Mouse (Mus musculus) C2C12 (cell line): ENCODE data around the gene Efcab2. TPM values are rescaled to one million over a fixed set of nuclear protein-coding genes. Genes with fewer than 3 reads are reported as not detected.

ENCODE experiments used
- H3K27me3 ChIP-seq: one replicate; pipeline ENCODE4 v1.6.1; 2011; ENCODE audit not compliant: control insufficient read depth, insufficient read depth, insufficient read length
- H3K36me3 ChIP-seq: one replicate; pipeline ENCODE4 v1.6.1; 2011; ENCODE audit not compliant: control insufficient read depth, insufficient read depth
- H3K4me3 ChIP-seq: one replicate; pipeline ENCODE4 v1.5.1; 2011; ENCODE audit warnings: mild to moderate bottlenecking, control low read depth; ENCODE audit not compliant: poor library complexity, insufficient read depth, severe bottlenecking
- H3K79me2 ChIP-seq: one replicate; pipeline ENCODE4 v1.6.1; 2011; ENCODE audit not compliant: control insufficient read depth, insufficient read depth
- H3K79me3 ChIP-seq: one replicate; pipeline ENCODE4 v1.6.1; 2011; ENCODE audit warnings: low read depth, control low read depth
- H3ac ChIP-seq: one replicate; pipeline ENCODE3; 2011; ENCODE audit warnings: low read depth; ENCODE audit not compliant: control insufficient read depth, insufficient read length
- CEBPB ChIP-seq: IDR thresholded peaks from one replicate; pipeline ENCODE4 v1.6.1; 2011; ENCODE audit warnings: low read depth, mild to moderate bottlenecking, control low read depth, moderate library complexity
- CTCF ChIP-seq: IDR thresholded peaks from one replicate; pipeline ENCODE4 v1.5.1; 2011; ENCODE audit not compliant: control insufficient read depth, insufficient read depth, insufficient read length
- FOSL1 ChIP-seq: IDR thresholded peaks from one replicate; pipeline ENCODE4 v1.8.0; 2011; ENCODE audit warnings: mild to moderate bottlenecking, low read length; ENCODE audit not compliant: poor library complexity, insufficient read depth, severe bottlenecking
- MAX ChIP-seq: IDR thresholded peaks from one replicate; pipeline ENCODE4 v1.6.1; 2011; ENCODE audit warnings: mild to moderate bottlenecking, control low read depth
- MYOD1 ChIP-seq: IDR thresholded peaks from one replicate; pipeline ENCODE4 v1.6.1; 2011; ENCODE audit warnings: low read depth; ENCODE audit not compliant: control insufficient read depth, insufficient read length
- MYOG ChIP-seq: IDR thresholded peaks from one replicate; pipeline ENCODE4 v1.6.1; 2011; ENCODE audit not compliant: control insufficient read depth, insufficient read length; ENCODE audit errors: extremely low read depth
- USF1 ChIP-seq: IDR thresholded peaks from one replicate; pipeline ENCODE4 v1.6.1; 2011; ENCODE audit warnings: low read depth, mild to moderate bottlenecking, control low read depth, moderate library complexity
- polyA plus RNA-seq: library from polyadenylated mRNA; unstranded; fragments of >200 nt; fragmentation: generic; extraction: Trizol; gene quantifications from one replicate; pipeline ENCODE4 v1.2.1, GENCODE M21; 2012; ENCODE audit warnings: missing spikeins

Gene Efcab2
- polyA plus RNA-seq, 1 experiment = 0.25 TPM

DNA sequence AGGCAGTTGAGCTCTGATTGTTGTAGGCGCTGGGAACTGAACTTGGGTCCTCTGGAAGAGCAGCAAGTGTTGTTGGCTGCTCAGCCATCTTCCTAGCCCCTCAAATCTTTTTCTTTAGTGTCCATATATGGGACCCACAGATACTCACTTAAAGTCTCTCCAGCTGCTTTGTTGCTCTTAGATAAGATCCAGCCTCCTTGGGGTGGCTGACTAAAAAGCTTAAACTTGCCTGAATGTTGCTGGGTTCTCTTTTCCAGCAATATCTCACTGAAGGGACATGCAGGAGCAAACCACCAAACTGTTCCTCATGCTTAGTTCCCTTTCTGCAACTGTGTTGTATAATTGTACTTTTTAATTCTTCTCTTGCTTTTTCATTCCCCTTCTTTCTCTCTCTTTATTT, 17.8 kb downstream of the Efcab2 start:
- TF ChIP-seq CTCF = no peak
- TF ChIP-seq CEBPB = no peak
- no peak for TF ChIP-seq MYOD1
- TF ChIP-seq MAX = no peak
- TF ChIP-seq USF1 = no peak
- no peak for TF ChIP-seq MYOG
- no peak for TF ChIP-seq FOSL1
- Histone ChIP-seq H3K4me3 (no peak overlapping the region), H3ac (no peak overlapping the region), H3K79me2 (no peaks in the 10 kb centered on the region), H3K36me3 (no peaks in the 10 kb centered on the region), H3K79me3 (no peaks in the 10 kb centered on the region), H3K27me3 (no peaks in the 10 kb centered on the region)

DNA sequence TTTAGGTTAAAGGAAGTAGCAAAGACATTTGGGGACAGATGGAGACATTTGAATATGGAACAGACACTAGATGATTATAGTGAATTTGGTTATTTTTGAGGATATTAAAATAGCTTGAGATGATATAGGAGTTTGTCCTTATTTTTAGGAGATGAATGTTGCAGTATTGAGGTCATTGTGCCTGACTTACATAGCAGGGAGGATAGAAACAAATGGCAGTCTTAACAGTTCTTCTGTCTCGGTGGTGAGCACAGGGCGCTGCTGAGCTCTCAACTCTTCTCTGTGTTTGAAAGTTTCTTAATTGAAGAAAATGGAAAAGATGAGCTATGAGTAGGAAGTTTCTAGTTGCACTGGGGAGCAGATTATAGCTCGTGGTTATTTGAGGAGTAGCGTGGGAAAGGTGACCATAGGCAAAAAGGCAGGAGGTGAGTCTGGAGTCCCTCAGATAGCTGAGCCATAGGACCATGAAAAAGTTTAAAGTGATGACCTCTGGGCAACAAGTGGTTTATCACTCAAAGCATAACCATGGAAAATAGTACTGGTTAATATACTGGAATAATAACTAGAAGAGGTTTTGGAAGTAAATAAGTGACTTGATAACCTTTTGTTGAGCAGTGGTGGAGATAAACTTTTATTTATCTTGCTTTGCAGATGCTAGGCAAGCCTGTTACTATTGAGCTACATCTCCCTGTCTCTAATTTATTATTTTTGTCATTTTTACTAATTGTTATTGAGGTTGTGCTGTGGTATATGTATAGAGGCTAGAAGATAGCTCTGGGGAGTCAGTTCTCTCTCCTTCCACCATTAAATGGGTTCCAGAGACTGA, 25.9 kb downstream of the Efcab2 start:
- Histone ChIP-seq H3K4me3 (no peak overlapping the region), H3K79me2 (no peaks in the 10 kb centered on the region), H3ac (no peak overlapping the region), H3K27me3 (no peaks in the 10 kb centered on the region), H3K36me3 (no peaks in the 10 kb centered on the region), H3K79me3 (no peaks in the 10 kb centered on the region)
- TF ChIP-seq CTCF (no peak), USF1 (no peak), MAX (no peak)

DNA sequence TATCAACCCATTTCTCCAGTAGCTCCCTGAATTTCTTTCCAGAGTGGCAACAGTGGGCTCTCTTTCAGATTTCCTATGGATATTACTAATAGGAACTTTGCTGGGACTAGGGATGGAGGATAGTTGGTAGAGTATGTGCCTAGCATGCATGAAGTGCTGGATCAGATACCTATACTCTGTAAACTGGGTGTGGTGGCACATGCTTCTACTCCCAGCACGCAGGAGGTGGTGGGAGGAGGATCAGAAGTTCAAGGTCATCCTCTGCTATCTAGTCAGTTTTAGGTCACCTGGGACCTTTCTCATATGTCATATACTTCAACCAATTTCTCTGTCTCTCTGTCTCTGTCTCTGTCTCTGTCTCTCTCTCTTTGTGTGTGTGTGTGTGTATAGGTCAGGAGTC, 27.7 kb downstream of the Efcab2 start:
- Histone ChIP-seq H3K27me3 (no peaks in the 10 kb centered on the region), H3ac (no peak overlapping the region), H3K4me3 (no peak overlapping the region), H3K79me2 (no peaks in the 10 kb centered on the region), H3K79me3 (no peaks in the 10 kb centered on the region), H3K36me3 (no peaks in the 10 kb centered on the region)
- TF ChIP-seq MAX = no peak
- no peak for TF ChIP-seq FOSL1
- TF ChIP-seq MYOG = no peak
- TF ChIP-seq CTCF = no peak
- TF ChIP-seq USF1 = no peak
- no peak for TF ChIP-seq MYOD1
- TF ChIP-seq CEBPB = no peak

DNA sequence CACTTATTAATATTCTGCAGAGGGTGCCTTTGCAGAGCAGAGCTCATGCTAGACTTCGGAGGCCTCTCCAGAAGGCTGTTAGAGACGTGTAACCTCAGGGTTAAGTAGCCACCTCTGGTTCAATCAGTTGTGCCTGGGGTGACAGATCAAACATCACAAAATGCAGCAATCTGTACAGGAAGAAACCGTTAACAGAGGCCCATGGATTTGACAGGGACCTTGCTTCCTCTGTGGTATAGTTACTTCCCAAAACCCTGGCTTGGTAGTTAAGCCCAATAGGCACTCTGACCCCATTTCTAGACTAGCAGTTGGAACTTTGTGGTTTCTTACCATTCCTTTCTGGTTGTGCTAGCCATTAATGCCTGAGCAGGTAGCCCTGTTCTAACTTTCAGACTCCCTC, 38.5 kb downstream of the Efcab2 start:
- H3K79me2 ChIP-seq = no peaks in the 10 kb centered on the region
- no peak overlapping the region for H3ac ChIP-seq
- H3K4me3 ChIP-seq = no peak overlapping the region
- no peaks in the 10 kb centered on the region for H3K36me3 ChIP-seq
- no peaks in the 10 kb centered on the region for H3K27me3 ChIP-seq
- TF ChIP-seq CEBPB (no peak), MAX (no peak), CTCF (no peak), MYOG (no peak), FOSL1 (no peak), USF1 (no peak), MYOD1 (no peak)
- no peaks in the 10 kb centered on the region for H3K79me3 ChIP-seq

DNA sequence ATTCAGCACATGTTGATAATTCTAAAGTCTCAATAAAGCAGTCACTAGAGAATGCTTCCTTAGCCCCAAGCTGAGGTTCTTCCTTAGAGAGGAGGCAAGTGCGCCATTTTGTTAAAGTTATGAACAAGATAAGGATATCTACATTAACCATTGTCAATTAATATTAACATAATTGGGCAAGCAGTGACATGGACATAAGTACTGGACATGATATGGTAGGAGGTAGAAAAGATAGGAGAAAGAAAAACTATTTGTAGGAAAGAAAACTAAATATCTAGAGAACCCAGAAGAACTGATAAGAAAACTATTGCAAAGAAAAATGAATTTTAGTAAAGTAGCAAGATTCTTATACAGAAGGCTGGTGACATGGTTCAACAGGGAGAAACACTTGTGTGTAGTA, 41.2 kb downstream of the Efcab2 start:
- no peak overlapping the region for H3K4me3 ChIP-seq
- H3K79me3 ChIP-seq = no peaks in the 10 kb centered on the region
- TF ChIP-seq MAX = no peak
- TF ChIP-seq USF1 = no peak
- TF ChIP-seq MYOG = no peak
- no peak for TF ChIP-seq CEBPB
- no peak for TF ChIP-seq MYOD1
- TF ChIP-seq FOSL1 = no peak
- no peak for TF ChIP-seq CTCF
- no peak overlapping the region for H3ac ChIP-seq
- H3K79me2 ChIP-seq = no peaks in the 10 kb centered on the region
- no peaks in the 10 kb centered on the region for H3K27me3 ChIP-seq
- H3K36me3 ChIP-seq = no peaks in the 10 kb centered on the region

DNA sequence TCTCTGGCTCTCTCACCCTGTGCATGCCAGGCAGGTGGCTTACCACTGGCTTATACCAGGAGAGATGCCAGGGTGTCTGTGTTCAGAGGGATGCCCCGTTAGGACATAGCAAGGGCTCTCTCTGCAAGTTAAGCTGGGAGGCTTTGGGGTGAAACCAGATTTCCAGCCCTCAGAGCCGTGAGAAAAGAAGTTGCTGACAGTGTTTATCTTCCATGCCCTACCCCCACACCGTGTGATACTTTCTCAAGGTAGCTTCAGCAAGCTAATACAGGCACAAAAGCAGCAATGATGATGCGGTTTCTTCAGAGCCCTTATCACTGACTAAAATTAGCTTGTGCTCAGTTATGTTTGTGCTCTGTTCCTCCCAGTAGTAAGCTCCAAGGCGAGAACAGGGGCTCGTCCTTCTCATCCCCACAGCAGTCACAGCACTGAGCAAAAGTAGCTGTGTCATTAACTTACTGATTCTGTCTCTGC, 42.4 kb downstream of the Efcab2 start:
- no peaks in the 10 kb centered on the region for H3K36me3 ChIP-seq
- no peaks in the 10 kb centered on the region for H3K27me3 ChIP-seq
- no peak overlapping the region for H3K4me3 ChIP-seq
- TF ChIP-seq FOSL1 = no peak
- no peak for TF ChIP-seq MAX
- no peak for TF ChIP-seq CEBPB
- no peak for TF ChIP-seq MYOD1
- TF ChIP-seq CTCF = no peak
- no peak for TF ChIP-seq MYOG
- TF ChIP-seq USF1 = no peak
- H3K79me2 ChIP-seq = no peaks in the 10 kb centered on the region
- no peaks in the 10 kb centered on the region for H3K79me3 ChIP-seq
- no peak overlapping the region for H3ac ChIP-seq
